Mouse (Mus musculus): ENCODE data around the gene Zfp422.
"Not testable (repeated sequence)": the region's sequence is repeated elsewhere in the genome, so short reads cannot be mapped to it uniquely, and the experiment has no call there.

The Zfp422 gene

DNA sequence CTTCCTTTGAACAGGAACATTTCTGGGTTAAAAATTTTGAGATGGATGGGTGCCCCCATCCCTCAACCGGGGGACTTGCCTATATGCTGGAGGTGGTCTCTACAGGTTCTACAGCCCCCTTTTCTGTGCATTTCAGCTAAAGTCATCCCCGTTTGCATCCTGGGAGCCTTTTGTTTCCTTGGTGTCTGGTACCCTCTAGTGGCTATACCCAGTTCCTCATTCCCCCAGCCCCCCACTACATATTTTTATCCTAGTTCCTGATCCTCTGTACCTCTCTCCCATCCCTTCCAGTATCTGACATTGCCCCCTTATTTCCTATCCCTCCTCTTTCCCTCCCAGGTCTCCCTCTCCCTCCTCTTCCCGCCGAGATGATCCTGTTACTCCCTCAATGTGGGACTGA lies 21.6 kb downstream of the Zfp422 start:
- in situ Hi-C loops (cut with MboI, MseI), result no loop called here

DNA sequence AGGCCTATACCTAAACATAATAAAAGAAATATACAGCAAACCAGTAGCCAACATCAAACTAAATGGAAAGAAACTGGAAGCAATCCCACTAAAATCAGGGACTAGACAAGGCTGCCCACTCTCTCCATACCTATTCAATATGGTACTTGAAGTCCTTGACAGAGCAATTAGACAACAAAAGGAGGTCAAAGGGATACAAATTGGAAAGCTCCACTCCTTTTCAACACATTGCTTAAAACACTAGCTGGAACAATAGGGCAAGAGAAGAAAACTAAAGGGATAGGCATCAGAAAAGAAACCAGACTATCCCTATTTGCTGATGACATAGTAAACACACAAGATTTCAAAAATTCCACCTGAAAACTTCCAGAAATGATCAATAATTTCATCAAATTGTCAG lies 27.8 kb downstream of the Zfp422 start:
- in situ Hi-C loops (cut with MboI, MseI), result not testable (repeated sequence)

DNA sequence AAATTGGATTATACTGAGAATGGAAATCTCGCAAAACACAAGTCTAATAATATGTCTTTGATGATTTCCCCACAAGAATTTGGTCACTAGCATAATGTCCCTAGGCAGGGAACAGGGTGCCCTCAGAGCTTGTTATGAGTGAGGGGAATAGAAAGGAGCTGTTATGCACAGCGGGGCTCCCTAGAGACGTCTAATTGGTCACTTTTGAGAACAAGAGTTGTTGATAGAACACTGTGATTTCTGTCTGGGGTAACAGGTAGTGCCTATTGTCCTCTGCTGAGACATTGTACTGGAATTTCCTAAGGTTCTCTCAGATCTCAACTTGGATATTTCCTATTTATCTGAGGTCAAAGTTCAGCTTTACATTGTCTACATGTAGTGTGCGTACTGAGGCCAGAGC lies 44.7 kb downstream of the Zfp422 start, which contains the start of gene Olfr215:
Gene Olfr215 (minus strand): TSS at position 101 of the 400 bp plus-strand sequence.
- in situ Hi-C loops (cut with MboI, MseI), result no loop called here

All from T-helper 17 cell (primary cell).